Mouse (Mus musculus) forebrain, postnatal 0 days (tissue): ENCODE results near the gene A430078G23Rik. TPM values are rescaled to one million over a fixed set of nuclear protein-coding genes. Genes with fewer than 3 reads are reported as not detected.

Experiments used
- ATAC-seq: fragments of 200-750 bp; cut with Nextera tagmentation; 2 replicates; pipeline ENCODE4 v1.8.0; 2017; ENCODE audit warnings: mild to moderate bottlenecking, moderate library complexity
- DNase-seq: peaks from one replicate; pipeline ENCODE4 v3.0.0-alpha.2; 2015
- H3K27ac ChIP-seq: fragments of 300-500 bp; sonication (generic); 2 replicates; pipeline ENCODE4 v1.5.1; 2014; ENCODE audit warnings: low read depth, mild to moderate bottlenecking, antibody characterized with exemption, low read length, moderate library complexity, mixed read lengths
- H3K27me3 ChIP-seq: fragments of 300-500 bp; sonication (generic); 2 replicates; pipeline ENCODE4 v1.6.1; 2014; ENCODE audit warnings: mild to moderate bottlenecking, low read length, mixed read lengths; ENCODE audit not compliant: insufficient read depth
- H3K36me3 ChIP-seq: fragments of 300-500 bp; sonication (generic); 2 replicates; pipeline ENCODE4 v1.6.1; 2014; ENCODE audit warnings: mild to moderate bottlenecking, moderate library complexity; ENCODE audit not compliant: insufficient read depth
- H3K4me1 ChIP-seq: fragments of 300-500 bp; sonication (generic); 2 replicates; pipeline ENCODE4 v1.6.1; 2014; ENCODE audit warnings: antibody characterized with exemption; ENCODE audit not compliant: insufficient read depth
- H3K4me2 ChIP-seq: fragments of 300-500 bp; sonication (generic); 2 replicates; pipeline ENCODE4 v1.6.1; 2014; ENCODE audit warnings: low read depth, mild to moderate bottlenecking, moderate library complexity
- H3K4me3 ChIP-seq: fragments of 300-500 bp; sonication (generic); 2 replicates; pipeline ENCODE4 v1.5.1; 2014; ENCODE audit warnings: low read depth, low read length, mixed read lengths
- H3K9ac ChIP-seq: fragments of 300-500 bp; sonication (generic); 2 replicates; pipeline ENCODE4 v1.6.1; 2014; ENCODE audit warnings: mild to moderate bottlenecking
- H3K9me3 ChIP-seq: fragments of 300-500 bp; sonication (generic); 2 replicates; pipeline ENCODE4 v1.6.1; 2016; ENCODE audit warnings: low read length
- CTCF ChIP-seq: sonication (generic); IDR thresholded peaks from 2 replicates; pipeline ENCODE4 v1.5.1; 2016; ENCODE audit warnings: antibody characterized with exemption, control low read depth, low read depth
- WGBS: fragments of 180-500 bp; shearing (Covaris S2); extraction: QIAGEN DNeasy Blood & Tissue Kit; methylation state at CpG from one replicate; pipeline ENCODE4 v1.1.7; 2014; 5-methylcytosine and 5-hydroxymethylcytosine counted together
- polyA plus RNA-seq: library from polyadenylated mRNA; unstranded; fragments of >200 nt; fragmentation: Nextera tagmentation; extraction: Ambion mirVana; gene quantifications from 2 replicates; pipeline ENCODE4 v1.2.1, GENCODE M21; 2015
- total RNA-seq: library from RNA; depleted of rRNA; stranded (reverse); fragments of >200 nt; gene quantifications from 2 replicates; pipeline ENCODE4 v1.2.3, GENCODE M21; 2014

A430078G23Rik gene
- total and polyA plus RNA-seq, 2 experiments from 2014 or later = not detected

DNA sequence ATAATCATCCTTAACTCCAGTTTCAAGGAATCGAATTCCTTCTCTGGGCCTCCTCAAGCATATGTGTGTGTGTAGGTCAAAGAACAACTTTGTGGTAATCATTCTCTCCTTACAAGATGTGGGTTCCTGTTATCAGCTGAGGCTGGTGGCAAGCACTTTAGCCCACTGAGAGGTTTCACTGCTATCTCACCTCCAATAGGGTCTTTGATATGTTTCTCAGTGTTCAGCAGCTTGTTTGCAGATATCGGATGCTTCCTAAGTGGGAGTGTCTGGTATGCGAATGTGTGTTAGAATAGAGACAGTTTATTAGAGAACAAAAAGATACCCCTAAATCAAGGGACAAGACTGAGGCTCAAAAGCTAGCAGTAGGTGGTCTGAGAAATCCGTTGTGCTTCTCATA is 39.1 kb downstream of the A430078G23Rik start:
- no peaks in the 10 kb centered on the region for H3K27me3 ChIP-seq
- no peak for TF ChIP-seq CTCF
- peaks cover 15% of the 10 kb centered on the region; the same call in 1 of the 2 replicates for H3K4me1 ChIP-seq
- DNase-seq (no peak), ATAC-seq (no peak)
- 55% methylated on average over 4 of the region's 4 CpGs for WGBS
- H3K27ac ChIP-seq = no peak overlapping the region
- H3K9ac ChIP-seq = peak overlapping the region; percentile 57
- peak overlapping the region; percentile 85 for H3K4me2 ChIP-seq
- peak overlapping the region; percentile 58 for H3K4me3 ChIP-seq
- H3K9me3 ChIP-seq = no peaks in the 10 kb centered on the region
- peaks cover 2% of the 10 kb centered on the region; the same call in 1 of the 2 replicates for H3K36me3 ChIP-seq

GRCm38 (mm10) chr8:3392771-3393710 is 39.8 kb downstream of the A430078G23Rik start, which contains the start of gene Arhgef18:
TSS of gene Arhgef18 (plus strand) at chr8:3393006.
- Histone ChIP-seq H3K9ac (peak within 1 kb of the TSS; percentile 57), H3K4me3 (peak within 1 kb of the TSS; percentile 58), H3K27me3 (no peaks in the 10 kb centered on the region), H3K27ac (0 out of 2 replicates have a peak within 1 kb of the TSS, but pooled peaks have one; percentile 17), H3K4me2 (peak within 1 kb of the TSS; percentile 85), H3K4me1 (peaks cover 15% of the 10 kb centered on the region; the same call in 1 of the 2 replicates), H3K36me3 (peaks cover 2% of the 10 kb centered on the region; the same call in 1 of the 2 replicates), H3K9me3 (no peaks in the 10 kb centered on the region)
- ATAC-seq (peak; percentile 99), DNase-seq (peak; percentile 84)
- 2% methylated on average over 48 of the region's 48 CpGs for WGBS
- peak; percentile 13; the same call in 1 of the 2 replicates for TF ChIP-seq CTCF

- Histone ChIP-seq H3K27ac (no peak overlapping the region), H3K27me3 (no peaks in the 10 kb centered on the region), H3K4me3 (no peak overlapping the region), H3K4me1 (peaks cover 15% of the 10 kb centered on the region; the same call in 1 of the 2 replicates), H3K9ac (no peak overlapping the region), H3K9me3 (no peaks in the 10 kb centered on the region), H3K4me2 (peak overlapping the region; percentile 13), H3K36me3 (peaks cover 2% of the 10 kb centered on the region; the same call in 1 of the 2 replicates)
- peak; percentile 38 for DNase-seq
- WGBS = 8% methylated on average over 6 of the region's 6 CpGs
- no peak for ATAC-seq
- TF ChIP-seq CTCF = no peak
Measured at GRCm38 (mm10) chr8:3394600-3394999, 41.4 kb downstream of the A430078G23Rik start.

DNA sequence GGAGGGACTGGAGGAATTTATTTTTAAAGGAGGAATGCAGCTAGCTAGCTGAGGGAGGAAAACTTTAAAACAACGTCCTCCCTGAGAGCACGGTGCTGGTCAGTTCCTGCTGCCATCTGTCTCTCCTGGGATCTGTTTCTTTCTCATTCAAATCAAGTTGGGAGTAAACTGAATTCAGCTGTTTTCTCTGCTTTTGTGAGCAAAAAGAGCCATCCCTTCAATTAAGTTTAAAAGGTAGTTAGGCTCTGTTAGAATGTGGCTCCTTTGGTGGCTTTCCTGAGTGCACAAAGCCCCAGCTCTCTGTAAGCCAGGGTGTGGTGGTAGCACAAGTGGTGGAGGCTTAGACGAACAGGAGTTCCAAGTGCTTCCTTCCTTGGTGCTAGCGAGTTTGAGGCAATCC is 42.0 kb downstream of the A430078G23Rik start:
- no peak for DNase-seq
- Histone ChIP-seq H3K27me3 (no peaks in the 10 kb centered on the region), H3K9me3 (no peaks in the 10 kb centered on the region), H3K9ac (no peak overlapping the region), H3K4me2 (peak overlapping the region; percentile 13), H3K36me3 (peaks cover 2% of the 10 kb centered on the region; the same call in 1 of the 2 replicates), H3K27ac (no peak overlapping the region), H3K4me1 (peaks cover 15% of the 10 kb centered on the region; the same call in 1 of the 2 replicates), H3K4me3 (no peak overlapping the region)
- 14% methylated on average over 4 of the region's 4 CpGs for WGBS
- no peak for TF ChIP-seq CTCF
- ATAC-seq = no peak

- Histone ChIP-seq H3K9me3 (no peaks in the 10 kb centered on the region), H3K4me3 (no peak overlapping the region), H3K9ac (no peak overlapping the region), H3K4me1 (peaks cover 12% of the 10 kb centered on the region; the same call in 1 of the 2 replicates), H3K4me2 (no peak overlapping the region), H3K27me3 (no peaks in the 10 kb centered on the region), H3K36me3 (peaks cover 2% of the 10 kb centered on the region; the same call in 1 of the 2 replicates), H3K27ac (no peak overlapping the region)
- no peak for DNase-seq
- no peak for TF ChIP-seq CTCF
- ATAC-seq = no peak
- WGBS = 84% methylated on average over 3 of the region's 3 CpGs
Measured at GRCm38 (mm10) chr8:3397597-3397996, 44.4 kb downstream of the A430078G23Rik start.

- H3K27me3 ChIP-seq = no peaks in the 10 kb centered on the region
- no peak for TF ChIP-seq CTCF
- no peak for DNase-seq
- ATAC-seq = no peak
- WGBS = 29% methylated on average over 2 of the region's 2 CpGs
- H3K4me3 ChIP-seq = no peak overlapping the region
- H3K4me1 ChIP-seq = no peaks in the 10 kb centered on the region
- H3K9ac ChIP-seq = no peak overlapping the region
- H3K9me3 ChIP-seq = no peaks in the 10 kb centered on the region
- H3K4me2 ChIP-seq = no peak overlapping the region
- peaks cover 2% of the 10 kb centered on the region; the same call in 1 of the 2 replicates for H3K36me3 ChIP-seq
- H3K27ac ChIP-seq = no peak overlapping the region
Measured at GRCm38 (mm10) chr8:3400509-3400908, 47.3 kb downstream of the A430078G23Rik start.

- H3K4me3 ChIP-seq = no peak overlapping the region
- H3K9me3 ChIP-seq = no peaks in the 10 kb centered on the region
- no peaks in the 10 kb centered on the region for H3K27me3 ChIP-seq
- H3K4me2 ChIP-seq = no peak overlapping the region
- H3K4me1 ChIP-seq = no peaks in the 10 kb centered on the region
- H3K9ac ChIP-seq = no peak overlapping the region
- no peaks in the 10 kb centered on the region for H3K36me3 ChIP-seq
- no peak overlapping the region for H3K27ac ChIP-seq
- ATAC-seq = no peak
- no peak for TF ChIP-seq CTCF
- WGBS = 90% methylated on average over 3 of the region's 3 CpGs
- DNase-seq = no peak
Measured at GRCm38 (mm10) chr8:3407417-3407816, 54.2 kb downstream of the A430078G23Rik start.
